Mouse (Mus musculus): ENCODE measurements around the gene Chrdl2.

GRCm38 (mm10) chr7:100034815-100035463, 29.0 kb downstream of the Chrdl2 start:
- TF ChIP-seq CTCF (IDR thresholded peaks at IDR 0.05; ENCODE audit: control insufficient read depth, insufficient read depth, low read length) (no peak), POLR2A (IDR thresholded peaks at IDR 0.05; ENCODE audit: borderline replicate concordance, control insufficient read depth, low read depth, low read length) (no peak)
